Mouse (Mus musculus) midbrain, embryonic 12.5 days (tissue): ENCODE results near the gene Msi2. TPM values are rescaled to one million over a fixed set of nuclear protein-coding genes. Genes with fewer than 3 reads are reported as not detected.
A peak's percentile ranks its signal among the peaks of the same experiment; 100 is the strongest.

Experiments
- ATAC-seq: fragments of 200-750 bp; cut with Nextera tagmentation; 2 replicates; pipeline ENCODE4 v1.8.0; 2017; ENCODE audit warnings: low read depth, moderate TSS enrichment, moderate library complexity; ENCODE audit not compliant: low FRiP score
- H3K27ac ChIP-seq: fragments of 300-500 bp; sonication (generic); replicated peaks from 2 replicates; pipeline ENCODE4 v1.5.1; 2016; ENCODE audit warnings: mild to moderate bottlenecking
- H3K27me3 ChIP-seq: fragments of 300-500 bp; sonication (generic); 2 replicates; pipeline ENCODE4 v1.6.1; 2016; ENCODE audit warnings: mild to moderate bottlenecking
- H3K36me3 ChIP-seq: fragments of 300-500 bp; sonication (generic); 2 replicates; pipeline ENCODE4 v1.6.1; 2016
- H3K4me1 ChIP-seq: fragments of 300-500 bp; sonication (generic); 2 replicates; pipeline ENCODE4 v1.6.1; 2016
- H3K4me2 ChIP-seq: fragments of 300-500 bp; sonication (generic); replicated peaks from 2 replicates; pipeline ENCODE4 v1.6.1; 2016; ENCODE audit warnings: mild to moderate bottlenecking, moderate library complexity
- H3K4me3 ChIP-seq: fragments of 300-500 bp; sonication (generic); 2 replicates; pipeline ENCODE4 v1.5.1; 2016; ENCODE audit warnings: mild to moderate bottlenecking
- H3K9ac ChIP-seq: fragments of 300-500 bp; sonication (generic); replicated peaks from 2 replicates; pipeline ENCODE4 v1.6.1; 2016; ENCODE audit warnings: mild to moderate bottlenecking, moderate library complexity
- H3K9me3 ChIP-seq: fragments of 300-500 bp; sonication (generic); 2 replicates; pipeline ENCODE4 v1.6.1; 2016; ENCODE audit warnings: mild to moderate bottlenecking
- WGBS: fragments of 180-500 bp; shearing (Covaris S2); methylation state at CpG from one replicate; pipeline ENCODE4 v1.1.7; 2016; 5-methylcytosine and 5-hydroxymethylcytosine counted together
- polyA plus RNA-seq: library from polyadenylated mRNA; unstranded; fragments of >200 nt; fragmentation: Nextera tagmentation; extraction: Ambion mirVana; gene quantifications from 2 replicates; pipeline ENCODE4 v1.2.1, GENCODE M21; 2016

Msi2 gene
- polyA plus RNA-seq, 1 experiment from 2014 or later = 47.9 TPM

DNA sequence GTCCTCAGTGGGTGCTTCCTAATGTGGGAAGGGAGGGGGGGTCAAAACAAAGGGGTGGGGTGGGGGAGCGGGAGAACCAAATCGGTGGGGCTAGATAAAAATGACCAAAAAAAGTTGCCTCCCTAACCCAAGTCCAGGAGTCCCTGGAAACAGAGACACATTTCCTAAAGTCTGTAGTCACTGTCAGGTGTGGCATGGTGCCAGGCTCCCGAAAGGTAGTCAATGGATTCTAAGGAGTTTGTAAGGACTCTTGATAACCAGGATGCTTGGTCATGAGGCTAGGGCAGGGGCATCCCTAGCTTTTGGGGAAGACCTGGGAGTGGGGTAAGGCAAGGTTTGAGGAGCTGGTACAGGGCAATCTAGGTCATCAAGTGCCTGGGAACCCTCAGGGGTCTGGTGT is 354.1 kb downstream of the Msi2 start:
- Histone ChIP-seq H3K4me2 (no peak overlapping the region), H3K36me3 (peaks cover 74% of the 10 kb centered on the region), H3K9me3 (no peaks in the 10 kb centered on the region; the same call in 1 of the 2 replicates), H3K4me1 (0 out of 2 replicates have a peak, but pooled peaks cover 2% of the 10 kb centered on the region), H3K4me3 (no peak overlapping the region), H3K27ac (no peak overlapping the region), H3K27me3 (no peaks in the 10 kb centered on the region), H3K9ac (no peak overlapping the region)
- ATAC-seq = no peak
- WGBS = 97% methylated on average over 3 of the region's 3 CpGs

DNA sequence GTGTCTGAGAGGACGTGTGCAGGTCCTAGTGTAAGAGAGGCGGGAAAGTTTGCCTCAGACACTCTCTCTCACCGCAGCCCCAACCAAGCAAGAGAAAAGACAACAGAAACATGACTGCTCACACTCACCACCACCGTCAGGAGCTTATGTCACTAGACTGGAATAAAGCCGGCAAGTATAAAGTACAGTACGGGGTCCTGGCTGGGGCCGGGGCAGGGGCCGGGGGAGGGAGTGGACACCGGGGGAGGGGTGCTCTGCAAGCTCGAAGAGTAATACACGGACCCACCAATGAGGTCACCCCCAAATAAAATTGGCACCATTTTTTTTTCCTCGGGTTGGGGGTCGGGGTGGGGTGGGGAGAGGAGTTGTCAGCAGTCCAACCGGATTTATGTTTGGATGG is 354.8 kb downstream of the Msi2 start:
- ATAC-seq = no peak
- Histone ChIP-seq H3K9ac (no peak overlapping the region), H3K4me2 (no peak overlapping the region), H3K4me1 (peaks cover 8% of the 10 kb centered on the region; the same call in 1 of the 2 replicates), H3K27ac (no peak overlapping the region), H3K27me3 (no peaks in the 10 kb centered on the region), H3K9me3 (no peaks in the 10 kb centered on the region), H3K4me3 (no peak overlapping the region), H3K36me3 (peaks cover 75% of the 10 kb centered on the region)
- 94% methylated on average over 14 of the region's 14 CpGs for WGBS

DNA sequence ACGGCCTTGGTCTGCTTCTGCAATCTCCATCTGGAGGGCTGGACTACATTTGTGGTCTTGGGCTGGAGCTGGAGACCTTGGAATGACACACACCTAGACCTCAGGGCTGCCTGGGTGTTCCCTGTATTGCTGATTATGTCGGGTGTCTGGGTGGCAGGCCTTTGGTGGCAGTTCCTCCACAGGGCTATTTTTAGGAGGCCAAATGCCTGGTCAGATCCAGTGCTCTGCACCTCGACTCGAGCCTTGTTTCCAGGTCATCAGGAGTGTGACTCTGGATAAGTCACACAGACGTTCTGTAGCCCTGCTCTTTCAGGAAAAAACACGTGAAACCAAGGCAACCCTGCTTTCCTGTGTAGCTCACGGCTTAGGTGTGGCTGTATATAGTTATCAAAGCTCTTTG is 358.6 kb downstream of the Msi2 start:
- Histone ChIP-seq H3K36me3 (peaks cover 56% of the 10 kb centered on the region), H3K27me3 (no peaks in the 10 kb centered on the region), H3K4me1 (peaks cover 41% of the 10 kb centered on the region), H3K9me3 (no peaks in the 10 kb centered on the region), H3K4me2 (no peak overlapping the region), H3K4me3 (no peak overlapping the region), H3K9ac (no peak overlapping the region), H3K27ac (no peak overlapping the region)
- no peak for ATAC-seq
- whole genome bisulfite sequencing = 92% methylated on average over 7 of the region's 7 CpGs

DNA sequence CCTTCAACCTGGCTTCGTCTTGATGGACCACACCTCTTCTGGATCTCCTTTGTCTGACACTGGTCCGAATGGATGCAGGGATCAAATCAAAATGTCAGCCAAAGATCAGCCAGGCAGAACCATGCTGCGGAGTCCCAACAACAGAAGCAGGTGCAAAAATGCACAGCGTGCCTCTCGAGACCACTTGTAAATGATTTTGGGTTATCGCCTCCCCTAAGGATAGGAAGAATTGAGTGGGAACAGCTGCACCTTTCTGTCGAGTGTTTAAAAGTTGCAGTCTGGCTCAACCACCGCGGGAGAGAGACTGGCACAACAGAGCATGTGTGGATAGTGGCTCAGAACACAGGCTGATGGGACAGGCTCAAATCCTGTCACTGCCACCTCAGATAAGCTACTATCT is 361.0 kb downstream of the Msi2 start:
- Histone ChIP-seq H3K4me2 (peak overlapping the region; percentile 32), H3K36me3 (peaks cover 49% of the 10 kb centered on the region)
- WGBS = 43% methylated on average over 9 of the region's 9 CpGs

DNA sequence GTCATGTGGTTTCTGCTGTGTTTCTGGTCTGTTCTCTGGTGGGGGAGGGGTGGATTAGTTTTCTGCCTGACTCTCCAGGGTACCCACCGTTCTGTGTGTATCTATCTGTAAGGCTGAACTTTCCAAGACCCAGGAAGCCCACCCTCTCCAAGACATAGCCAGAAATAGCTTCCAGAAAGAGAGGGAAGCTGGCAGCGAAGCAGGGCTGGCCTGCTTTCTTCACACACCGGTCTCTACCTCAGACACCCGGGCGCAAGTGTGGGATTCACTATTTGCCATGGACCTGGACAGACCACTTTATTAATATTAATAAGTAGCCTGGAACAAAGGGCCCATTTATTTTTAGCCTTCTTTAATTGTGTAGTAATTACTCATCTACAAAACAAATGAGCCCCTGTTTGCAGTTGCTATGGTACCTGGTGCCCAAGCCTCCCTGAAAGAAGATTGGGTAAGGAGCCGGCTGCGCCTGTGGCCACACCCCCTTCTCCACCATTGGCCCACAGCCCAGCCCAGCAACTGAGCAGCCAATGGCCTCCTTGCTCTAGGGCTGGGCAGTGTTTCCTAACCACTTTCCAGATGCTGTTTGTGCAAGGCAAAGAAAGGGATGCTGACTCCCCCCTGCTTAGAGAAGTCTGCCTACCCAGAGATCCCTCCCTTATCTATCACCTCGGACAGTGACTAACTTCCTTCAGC is 361.6 kb downstream of the Msi2 start:
- peak overlapping the region; percentile 32 for H3K4me2 ChIP-seq
- peak; percentile 96 for ATAC-seq
- 0 out of 2 replicates have a peak overlapping the region, but pooled peaks have one; percentile 41 for H3K9ac ChIP-seq
- no peak overlapping the region for H3K4me3 ChIP-seq
- peak overlapping the region; percentile 91 for H3K27ac ChIP-seq
- peaks cover 49% of the 10 kb centered on the region for H3K36me3 ChIP-seq
- WGBS = 47% methylated on average over 8 of the region's 8 CpGs
- H3K27me3 ChIP-seq = no peaks in the 10 kb centered on the region
- no peaks in the 10 kb centered on the region for H3K9me3 ChIP-seq
- peaks cover 48% of the 10 kb centered on the region for H3K4me1 ChIP-seq

More for the DNA sequence above, 361.0 kb downstream of the Msi2 start:
- H3K27me3 ChIP-seq = no peaks in the 10 kb centered on the region
- H3K4me1 ChIP-seq = peaks cover 43% of the 10 kb centered on the region
- H3K9me3 ChIP-seq = no peaks in the 10 kb centered on the region
- H3K27ac ChIP-seq = peak overlapping the region; percentile 91
- H3K4me3 ChIP-seq = 0 out of 2 replicates have a peak overlapping the region, but pooled peaks have one; percentile 3
- ATAC-seq = peak; percentile 57
- H3K9ac ChIP-seq = 0 out of 2 replicates have a peak overlapping the region, but pooled peaks have one; percentile 41

DNA sequence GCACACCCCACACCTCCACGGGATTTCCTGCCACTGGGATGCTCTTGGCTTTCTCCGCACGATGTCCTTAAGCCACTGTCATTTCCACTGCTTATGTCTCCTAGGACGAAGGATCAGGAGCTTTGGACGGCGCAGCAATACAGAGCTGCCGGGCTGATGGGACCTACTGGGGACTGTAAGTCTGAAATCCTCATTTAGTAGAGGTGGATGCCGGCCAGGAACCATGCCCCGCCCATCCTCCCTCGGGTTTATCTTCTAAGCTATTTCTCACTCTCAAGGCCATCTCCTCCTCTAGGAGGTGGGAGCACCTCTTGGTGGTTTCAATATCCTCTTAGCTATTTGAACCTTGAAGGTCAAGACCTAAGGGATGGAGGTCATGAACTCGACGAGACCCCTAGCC is 362.3 kb downstream of the Msi2 start:
- peaks cover 51% of the 10 kb centered on the region for H3K4me1 ChIP-seq
- H3K36me3 ChIP-seq = peaks cover 43% of the 10 kb centered on the region
- no peak overlapping the region for H3K9ac ChIP-seq
- 84% methylated on average over 12 of the region's 12 CpGs for WGBS
- peak overlapping the region; percentile 91 for H3K27ac ChIP-seq
- H3K9me3 ChIP-seq = no peaks in the 10 kb centered on the region
- no peak overlapping the region for H3K4me2 ChIP-seq
- no peaks in the 10 kb centered on the region for H3K27me3 ChIP-seq
- H3K4me3 ChIP-seq = no peak overlapping the region
- no peak for ATAC-seq

DNA sequence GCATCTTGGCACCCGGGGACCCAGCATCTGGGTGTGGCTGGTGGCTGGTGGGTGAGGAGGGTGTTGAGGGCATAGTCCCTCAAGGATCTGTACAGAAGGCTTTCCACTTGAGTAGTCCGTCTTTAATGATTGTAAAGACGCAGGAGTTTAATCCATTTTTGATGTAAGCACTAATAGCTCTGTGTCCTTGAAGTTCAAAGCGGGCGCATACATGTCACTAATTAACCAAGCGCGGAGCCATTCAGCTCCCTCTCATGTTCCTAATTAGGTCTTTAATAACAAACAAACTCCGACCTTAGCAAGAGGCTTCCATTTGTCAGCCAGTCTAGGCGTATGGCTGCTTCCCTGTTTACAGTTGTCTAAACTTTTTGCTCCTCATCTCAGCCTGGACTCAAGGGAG is 363.5 kb downstream of the Msi2 start:
- Histone ChIP-seq H3K4me1 (peaks cover 59% of the 10 kb centered on the region), H3K36me3 (peaks cover 39% of the 10 kb centered on the region), H3K27me3 (no peaks in the 10 kb centered on the region), H3K27ac (0 out of 2 replicates have a peak overlapping the region, but pooled peaks have one; percentile 91), H3K4me2 (no peak overlapping the region), H3K9ac (no peak overlapping the region), H3K9me3 (no peaks in the 10 kb centered on the region), H3K4me3 (no peak overlapping the region)
- no peak for ATAC-seq
- 83% methylated on average over 9 of the region's 9 CpGs for WGBS

DNA sequence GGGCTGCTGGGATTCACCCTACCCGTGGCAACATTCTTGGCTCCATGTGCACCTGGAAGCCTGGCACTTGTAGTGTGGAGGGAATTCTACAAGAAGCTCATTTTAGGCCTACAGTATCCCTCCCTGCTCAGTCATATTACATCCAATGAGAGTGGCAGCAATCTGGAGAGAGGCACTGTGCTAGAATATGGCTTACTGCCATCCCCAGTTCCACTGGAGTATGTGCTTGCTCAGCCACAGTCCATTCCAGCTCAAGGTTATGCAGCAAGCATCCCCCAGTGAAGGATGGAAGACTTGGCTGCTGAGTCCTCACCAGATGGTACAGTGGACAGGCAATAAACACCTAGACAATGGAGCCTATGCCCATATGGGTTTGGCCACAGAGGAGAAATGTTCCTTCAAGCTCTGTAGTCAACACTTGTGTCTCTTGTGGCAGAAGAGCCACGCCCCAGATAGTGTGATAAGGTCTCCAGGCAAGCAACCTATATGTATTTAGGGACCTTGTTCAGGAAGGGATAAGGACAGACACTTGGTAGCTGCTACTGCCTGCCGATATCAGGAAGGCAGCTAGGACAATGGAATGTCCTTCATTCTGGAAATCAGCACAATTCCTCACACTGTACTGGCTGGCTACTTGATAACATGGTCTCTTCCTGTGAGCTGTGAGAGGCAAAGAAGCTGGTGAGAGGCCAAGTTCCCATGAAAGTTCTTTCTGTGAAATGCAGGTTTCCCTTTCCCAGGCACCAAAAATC is 366.4 kb downstream of the Msi2 start:
- H3K27ac ChIP-seq = peak overlapping the region; percentile 54
- no peaks in the 10 kb centered on the region for H3K27me3 ChIP-seq
- H3K36me3 ChIP-seq = peaks cover 39% of the 10 kb centered on the region
- H3K9ac ChIP-seq = no peak overlapping the region
- no peak overlapping the region for H3K4me3 ChIP-seq
- ATAC-seq = no peak
- H3K4me1 ChIP-seq = peaks cover 61% of the 10 kb centered on the region
- 80% methylated on average over 3 of the region's 3 CpGs for WGBS
- H3K4me2 ChIP-seq = no peak overlapping the region
- no peaks in the 10 kb centered on the region for H3K9me3 ChIP-seq

DNA sequence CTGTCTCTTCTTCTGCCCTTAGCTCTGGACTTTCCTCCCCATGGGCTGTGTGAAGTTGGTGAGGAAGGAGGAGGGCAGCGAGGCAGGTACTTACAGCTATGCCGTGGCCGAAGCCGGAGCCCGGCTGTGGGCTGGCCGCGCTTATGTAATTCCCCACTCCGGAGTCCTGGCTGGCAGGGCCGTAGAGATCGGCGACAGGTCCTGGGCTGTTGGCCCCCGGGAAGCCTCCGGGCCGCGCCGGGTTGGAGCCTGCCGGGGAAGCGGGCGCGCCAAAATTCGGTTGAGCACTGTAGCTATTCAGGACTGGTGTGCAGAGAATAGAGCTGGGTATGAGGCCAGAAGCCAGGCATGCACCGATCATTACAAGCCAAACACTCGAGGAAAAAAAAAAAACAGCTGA is 369.6 kb downstream of the Msi2 start:
- H3K4me2 ChIP-seq = 0 out of 2 replicates have a peak overlapping the region, but pooled peaks have one; percentile 7
- H3K36me3 ChIP-seq = peaks cover 36% of the 10 kb centered on the region
- H3K27ac ChIP-seq = peak overlapping the region; percentile 88
- H3K4me1 ChIP-seq = peaks cover 41% of the 10 kb centered on the region
- no peak overlapping the region for H3K4me3 ChIP-seq
- ATAC-seq = 0 out of 2 replicates have a peak, but pooled peaks have one; percentile 32
- no peak overlapping the region for H3K9ac ChIP-seq
- no peaks in the 10 kb centered on the region for H3K27me3 ChIP-seq
- WGBS = 32% methylated on average over 23 of the region's 23 CpGs
- no peaks in the 10 kb centered on the region for H3K9me3 ChIP-seq

DNA sequence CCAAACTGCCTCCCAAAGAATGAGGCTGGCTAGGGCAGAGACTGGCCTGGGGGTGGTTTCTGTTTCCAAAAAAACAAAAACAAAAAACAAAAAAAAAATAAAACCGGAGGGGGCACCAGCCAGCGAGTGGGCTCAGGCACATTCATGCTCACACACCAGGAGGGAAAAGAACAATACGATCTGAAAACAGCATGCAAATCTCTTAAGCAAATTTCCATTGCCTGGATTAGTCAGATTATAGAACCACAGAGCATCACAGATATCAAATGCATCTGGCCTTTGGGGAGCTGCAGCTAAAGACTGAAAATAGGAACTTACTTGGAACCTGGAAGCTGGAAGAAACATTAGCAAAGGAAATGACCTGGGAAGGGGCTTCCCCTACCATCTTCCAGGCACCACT is 370.3 kb downstream of the Msi2 start:
- H3K36me3 ChIP-seq = peaks cover 36% of the 10 kb centered on the region

DNA sequence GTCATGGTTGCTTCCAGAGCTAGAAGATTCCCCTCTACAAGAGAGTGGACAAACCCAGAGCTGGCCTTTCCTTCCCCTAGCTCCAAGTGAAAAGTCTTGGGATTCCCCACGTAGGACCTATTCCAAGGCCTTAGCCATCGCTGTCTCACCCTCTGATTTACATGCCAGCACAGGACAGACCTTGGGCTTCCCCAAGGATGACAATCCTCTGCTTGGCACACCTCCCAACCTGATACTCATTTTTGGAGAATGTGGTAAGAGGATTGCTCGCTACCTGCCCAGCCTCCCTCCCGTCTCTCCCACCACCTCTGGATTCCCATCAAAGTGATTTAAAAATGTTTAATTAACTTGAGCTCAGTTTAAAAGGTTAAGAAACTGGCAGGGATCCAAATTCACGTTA is 372.2 kb downstream of the Msi2 start:
- no peaks in the 10 kb centered on the region for H3K9me3 ChIP-seq
- ATAC-seq = no peak
- H3K36me3 ChIP-seq = peaks cover 30% of the 10 kb centered on the region
- no peak overlapping the region for H3K4me2 ChIP-seq
- no peaks in the 10 kb centered on the region for H3K27me3 ChIP-seq
- WGBS = 95% methylated on average over 5 of the region's 5 CpGs
- H3K4me3 ChIP-seq = no peak overlapping the region
- no peak overlapping the region for H3K27ac ChIP-seq
- H3K9ac ChIP-seq = no peak overlapping the region
- peaks cover 32% of the 10 kb centered on the region for H3K4me1 ChIP-seq

More for the DNA sequence above, 370.3 kb downstream of the Msi2 start:
- Histone ChIP-seq H3K27me3 (no peaks in the 10 kb centered on the region), H3K4me1 (peaks cover 41% of the 10 kb centered on the region), H3K4me2 (no peak overlapping the region), H3K27ac (peak overlapping the region; percentile 88), H3K9ac (no peak overlapping the region), H3K9me3 (no peaks in the 10 kb centered on the region), H3K4me3 (no peak overlapping the region)
- WGBS = 28% methylated on average over 3 of the region's 3 CpGs
- ATAC-seq = 0 out of 2 replicates have a peak, but pooled peaks have one; percentile 11

DNA sequence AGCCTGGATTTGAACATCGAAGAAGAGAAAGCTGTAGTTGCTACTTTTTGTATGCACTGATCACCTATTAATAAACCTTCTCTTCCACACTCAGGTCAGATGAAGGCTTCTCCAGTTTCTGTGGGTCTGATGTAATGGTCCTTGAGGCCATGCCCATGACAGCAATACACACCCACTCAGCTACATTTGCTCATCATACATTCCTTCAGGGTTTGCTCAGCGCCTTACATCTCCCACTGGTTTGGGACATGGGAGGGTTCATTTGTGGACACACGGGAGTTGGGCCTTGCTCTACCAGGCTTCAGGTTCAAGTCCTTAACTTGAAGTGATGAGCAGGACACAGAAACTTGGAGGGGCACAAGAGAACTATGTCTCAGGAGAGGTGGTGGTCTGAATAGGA is 380.4 kb downstream of the Msi2 start:
- Histone ChIP-seq H3K4me2 (no peak overlapping the region), H3K4me1 (peaks cover 19% of the 10 kb centered on the region), H3K4me3 (no peak overlapping the region), H3K27me3 (no peaks in the 10 kb centered on the region; the same call in 1 of the 2 replicates), H3K9ac (no peak overlapping the region), H3K36me3 (peaks cover 26% of the 10 kb centered on the region), H3K27ac (no peak overlapping the region), H3K9me3 (no peaks in the 10 kb centered on the region)
- 95% methylated on average over 3 of the region's 3 CpGs for WGBS
- ATAC-seq = no peak
